Mouse (Mus musculus) lung, embryonic 15.5 days (tissue): ENCODE results near the gene Gpr26. TPM values are rescaled to one million over a fixed set of nuclear protein-coding genes. Genes with fewer than 3 reads are reported as not detected.

ENCODE experiments used
- ATAC-seq: fragments of 200-750 bp; cut with Nextera tagmentation; 2 replicates; pipeline ENCODE4 v1.8.0; 2017; ENCODE audit warnings: moderate number of reproducible peaks, borderline replicate concordance; ENCODE audit not compliant: low FRiP score, low TSS enrichment; ENCODE audit errors: extremely low read depth
- H3K27ac ChIP-seq: fragments of 300-500 bp; sonication (generic); 2 replicates; pipeline ENCODE4 v1.5.1; 2015; ENCODE audit warnings: moderate library complexity, mild to moderate bottlenecking, inconsistent platforms
- H3K27me3 ChIP-seq: fragments of 300-500 bp; sonication (generic); 2 replicates; pipeline ENCODE4 v1.6.1; 2015; ENCODE audit warnings: inconsistent platforms
- H3K36me3 ChIP-seq: fragments of 300-500 bp; sonication (generic); 2 replicates; pipeline ENCODE4 v1.6.1; 2015; ENCODE audit warnings: inconsistent platforms
- H3K4me1 ChIP-seq: fragments of 300-500 bp; sonication (generic); 2 replicates; pipeline ENCODE4 v1.6.1; 2015; ENCODE audit warnings: inconsistent platforms
- H3K4me2 ChIP-seq: fragments of 300-500 bp; sonication (generic); 2 replicates; pipeline ENCODE4 v1.6.1; 2015; ENCODE audit warnings: inconsistent platforms, mild to moderate bottlenecking, moderate library complexity
- H3K4me3 ChIP-seq: fragments of 300-500 bp; sonication (generic); 2 replicates; pipeline ENCODE4 v1.5.1; 2015; ENCODE audit warnings: mild to moderate bottlenecking, inconsistent platforms
- H3K9ac ChIP-seq: fragments of 300-500 bp; sonication (generic); 2 replicates; pipeline ENCODE4 v1.6.1; 2015; ENCODE audit warnings: inconsistent platforms
- H3K9me3 ChIP-seq: fragments of 300-500 bp; sonication (generic); 2 replicates; pipeline ENCODE4 v1.6.1; 2016; ENCODE audit warnings: inconsistent platforms
- WGBS: fragments of 180-500 bp; shearing (Covaris S2); methylation state at CpG from one replicate; pipeline ENCODE4 v1.1.7; 2015; 5-methylcytosine and 5-hydroxymethylcytosine counted together
- polyA plus RNA-seq: library from polyadenylated mRNA; unstranded; fragments of >200 nt; fragmentation: Nextera tagmentation; extraction: Ambion mirVana; gene quantifications from 2 replicates; pipeline ENCODE4 v1.2.1, GENCODE M21; 2015

Gpr26 gene
- not detected in 2 replicates for polyA plus RNA-seq

GRCm38 (mm10) chr7:131966023-131966915 is at the start of gene Gpr26:
TSS of gene Gpr26 (plus strand) at chr7:131966460.
- no peak within 1 kb of the TSS for H3K9ac ChIP-seq
- no peaks in the 10 kb centered on the region for H3K36me3 ChIP-seq
- no peak within 1 kb of the TSS for H3K4me2 ChIP-seq
- H3K9me3 ChIP-seq = no peaks in the 10 kb centered on the region
- no peaks in the 10 kb centered on the region for H3K4me1 ChIP-seq
- no peak within 1 kb of the TSS for H3K27ac ChIP-seq
- no peak within 1 kb of the TSS for H3K4me3 ChIP-seq
- 3% methylated on average over 32 of the region's 32 CpGs for WGBS
- ATAC-seq = peak; percentile 19; the same call in 1 of the 2 replicates
- H3K27me3 ChIP-seq = peaks cover 42% of the 10 kb centered on the region

GRCm38 (mm10) chr7:131917384-131917783 is 48.9 kb upstream of the Gpr26 start:
- Histone ChIP-seq H3K27ac (no peak overlapping the region), H3K9me3 (no peaks in the 10 kb centered on the region), H3K27me3 (no peaks in the 10 kb centered on the region), H3K4me1 (no peaks in the 10 kb centered on the region), H3K4me3 (no peak overlapping the region), H3K4me2 (no peak overlapping the region), H3K9ac (no peak overlapping the region), H3K36me3 (no peaks in the 10 kb centered on the region)
- 31% methylated on average over 7 of the region's 7 CpGs for whole genome bisulfite sequencing
- ATAC-seq = no peak

- no peaks in the 10 kb centered on the region for H3K36me3 ChIP-seq
- H3K27ac ChIP-seq = no peak overlapping the region
- H3K4me2 ChIP-seq = no peak overlapping the region
- ATAC-seq = no peak
- H3K9me3 ChIP-seq = no peaks in the 10 kb centered on the region
- no peaks in the 10 kb centered on the region for H3K27me3 ChIP-seq
- no peak overlapping the region for H3K4me3 ChIP-seq
- H3K4me1 ChIP-seq = no peaks in the 10 kb centered on the region
- WGBS = 50% methylated on average over 9 of the region's 9 CpGs
- no peak overlapping the region for H3K9ac ChIP-seq
Observed at GRCm38 (mm10) chr7:131927288-131928050, 38.8 kb upstream of the Gpr26 start.

- Histone ChIP-seq H3K36me3 (no peaks in the 10 kb centered on the region), H3K9me3 (no peaks in the 10 kb centered on the region), H3K9ac (no peak overlapping the region), H3K4me2 (no peak overlapping the region), H3K27ac (no peak overlapping the region), H3K4me3 (no peak overlapping the region), H3K27me3 (no peaks in the 10 kb centered on the region), H3K4me1 (no peaks in the 10 kb centered on the region)
- WGBS = 73% methylated on average over 3 of the region's 3 CpGs
- ATAC-seq = no peak
Observed at GRCm38 (mm10) chr7:131937611-131938010, 28.6 kb upstream of the Gpr26 start.

- Histone ChIP-seq H3K9ac (no peak overlapping the region), H3K27me3 (no peaks in the 10 kb centered on the region), H3K27ac (no peak overlapping the region), H3K4me1 (no peaks in the 10 kb centered on the region), H3K9me3 (no peaks in the 10 kb centered on the region), H3K4me3 (no peak overlapping the region), H3K4me2 (no peak overlapping the region), H3K36me3 (no peaks in the 10 kb centered on the region)
- WGBS = 73% methylated on average over 5 of the region's 5 CpGs
- no peak for ATAC-seq
Observed at GRCm38 (mm10) chr7:131951131-131951530, 15.1 kb upstream of the Gpr26 start.

GRCm38 (mm10) chr7:131953402-131953801 is 12.9 kb upstream of the Gpr26 start:
- Histone ChIP-seq H3K4me3 (no peak overlapping the region), H3K9me3 (no peaks in the 10 kb centered on the region), H3K4me1 (no peaks in the 10 kb centered on the region), H3K9ac (no peak overlapping the region), H3K4me2 (no peak overlapping the region), H3K27me3 (no peaks in the 10 kb centered on the region), H3K27ac (no peak overlapping the region), H3K36me3 (no peaks in the 10 kb centered on the region)
- WGBS = 72% methylated on average over 3 of the region's 3 CpGs
- ATAC-seq = no peak

- Histone ChIP-seq H3K9me3 (no peaks in the 10 kb centered on the region), H3K27me3 (no peaks in the 10 kb centered on the region), H3K27ac (no peak overlapping the region), H3K9ac (no peak overlapping the region), H3K4me1 (no peaks in the 10 kb centered on the region), H3K4me3 (no peak overlapping the region), H3K36me3 (no peaks in the 10 kb centered on the region), H3K4me2 (no peak overlapping the region)
- ATAC-seq = no peak
- WGBS = 43% methylated on average over 1 of the region's 1 CpGs
Observed at GRCm38 (mm10) chr7:131958705-131959104, 7.6 kb upstream of the Gpr26 start.

GRCm38 (mm10) chr7:131960551-131960950 is 5.7 kb upstream of the Gpr26 start:
- no peaks in the 10 kb centered on the region for H3K4me1 ChIP-seq
- H3K9me3 ChIP-seq = no peaks in the 10 kb centered on the region
- no peak overlapping the region for H3K4me2 ChIP-seq
- ATAC-seq = no peak
- peaks cover 7% of the 10 kb centered on the region for H3K27me3 ChIP-seq
- 25% methylated on average over 6 of the region's 6 CpGs for WGBS
- no peak overlapping the region for H3K27ac ChIP-seq
- H3K9ac ChIP-seq = no peak overlapping the region
- H3K36me3 ChIP-seq = no peaks in the 10 kb centered on the region
- no peak overlapping the region for H3K4me3 ChIP-seq

- H3K27me3 ChIP-seq = peaks cover 42% of the 10 kb centered on the region
Observed at GRCm38 (mm10) chr7:131966916-131967494, 745 bp downstream of the Gpr26 start.

GRCm38 (mm10) chr7:131970255-131970654 is 4.0 kb downstream of the Gpr26 start:
- WGBS = 41% methylated on average over 3 of the region's 3 CpGs
- Histone ChIP-seq H3K4me1 (no peaks in the 10 kb centered on the region), H3K27ac (no peak overlapping the region), H3K4me2 (no peak overlapping the region), H3K36me3 (no peaks in the 10 kb centered on the region), H3K9ac (no peak overlapping the region), H3K9me3 (no peaks in the 10 kb centered on the region), H3K4me3 (no peak overlapping the region), H3K27me3 (peaks cover 38% of the 10 kb centered on the region)
- ATAC-seq = no peak

More at GRCm38 (mm10) chr7:131966916-131967494, 745 bp downstream of the Gpr26 start:
- no peak for ATAC-seq
- no peak overlapping the region for H3K9ac ChIP-seq
- H3K4me1 ChIP-seq = no peaks in the 10 kb centered on the region
- 6% methylated on average over 57 of the region's 57 CpGs for WGBS
- H3K36me3 ChIP-seq = no peaks in the 10 kb centered on the region
- H3K9me3 ChIP-seq = no peaks in the 10 kb centered on the region
- no peak overlapping the region for H3K4me3 ChIP-seq
- H3K27ac ChIP-seq = no peak overlapping the region
- H3K4me2 ChIP-seq = no peak overlapping the region

GRCm38 (mm10) chr7:131975867-131976266 is 9.6 kb downstream of the Gpr26 start:
- no peak for ATAC-seq
- H3K27me3 ChIP-seq = no peaks in the 10 kb centered on the region
- H3K36me3 ChIP-seq = no peaks in the 10 kb centered on the region
- no peak overlapping the region for H3K4me2 ChIP-seq
- WGBS = 60% methylated on average over 6 of the region's 6 CpGs
- no peaks in the 10 kb centered on the region for H3K4me1 ChIP-seq
- no peak overlapping the region for H3K27ac ChIP-seq
- H3K9me3 ChIP-seq = no peaks in the 10 kb centered on the region
- H3K4me3 ChIP-seq = no peak overlapping the region
- no peak overlapping the region for H3K9ac ChIP-seq

GRCm38 (mm10) chr7:131978609-131979008 is 12.3 kb downstream of the Gpr26 start:
- ATAC-seq = no peak
- no peak overlapping the region for H3K4me2 ChIP-seq
- H3K4me3 ChIP-seq = no peak overlapping the region
- H3K27me3 ChIP-seq = no peaks in the 10 kb centered on the region
- no peaks in the 10 kb centered on the region for H3K4me1 ChIP-seq
- no peak overlapping the region for H3K27ac ChIP-seq
- H3K9me3 ChIP-seq = no peaks in the 10 kb centered on the region
- H3K36me3 ChIP-seq = no peaks in the 10 kb centered on the region
- 81% methylated on average over 11 of the region's 11 CpGs for whole genome bisulfite sequencing
- H3K9ac ChIP-seq = no peak overlapping the region
